Mouse (Mus musculus): ENCODE results near the gene Sema3g. TPM values are rescaled to one million over a fixed set of nuclear protein-coding genes. Genes with fewer than 3 reads are reported as not detected.

The Sema3g gene
- total RNA-seq (2021) (10 to 100 TPM in 1 of 2 experiments, 1 to 10 TPM in 1; 5.2 to 11.2 TPM), polyA plus RNA-seq (2012; rRNA removed) (8.7 and 10.9 TPM in 2 replicates)
- long read RNA-seq, full-length matches to known transcripts, result 1 of 2 reads
- long read RNA-seq, partial matches to known transcripts, result 0 of 2 reads
- long read RNA-seq, other reads (novel, unspliced or antisense), result 1 of 2 reads

- DNase-seq, result peak; percentile 65
Measured at GRCm38 (mm10) chr14:31217666-31218065, at the start of gene Sema3g. Gene Sema3g, plus strand, starts transcription at chr14:31217860.

- peak; percentile 63 for DNase-seq
Measured at GRCm38 (mm10) chr14:31168425-31168824, 49.2 kb upstream of the Sema3g start, which contains the start of gene Stab1. Gene Stab1, minus strand, starts transcription at chr14:31168641.

- no peak for DNase-seq
Measured at GRCm38 (mm10) chr14:31169508-31169907, 48.2 kb upstream of the Sema3g start.

- no peak for DNase-seq
Measured at GRCm38 (mm10) chr14:31170963-31171362, 46.7 kb upstream of the Sema3g start.

GRCm38 (mm10) chr14:31171386-31171785, 46.3 kb upstream of the Sema3g start:
- DNase-seq, result no peak

GRCm38 (mm10) chr14:31171821-31172220, 45.8 kb upstream of the Sema3g start:
- DNase-seq, result no peak

- peak; percentile 67 for DNase-seq
Measured at GRCm38 (mm10) chr14:31172781-31173455, 44.7 kb upstream of the Sema3g start.

GRCm38 (mm10) chr14:31173537-31173936, 44.1 kb upstream of the Sema3g start:
- DNase-seq, result no peak

- DNase-seq, result no peak
Measured at GRCm38 (mm10) chr14:31177287-31177686, 40.4 kb upstream of the Sema3g start.

- no peak for DNase-seq
Measured at GRCm38 (mm10) chr14:31177715-31178114, 39.9 kb upstream of the Sema3g start.

GRCm38 (mm10) chr14:31179677-31180365, 37.8 kb upstream of the Sema3g start:
- no peak for DNase-seq

- DNase-seq, result no peak
Measured at GRCm38 (mm10) chr14:31181512-31181911, 36.1 kb upstream of the Sema3g start.

- DNase-seq, result no peak
Measured at GRCm38 (mm10) chr14:31182786-31183290, 34.8 kb upstream of the Sema3g start.

GRCm38 (mm10) chr14:31183541-31183940, 34.1 kb upstream of the Sema3g start:
- DNase-seq, result no peak

GRCm38 (mm10) chr14:31184195-31184594, 33.5 kb upstream of the Sema3g start:
- DNase-seq, result no peak

- peak; percentile 77 for DNase-seq
Measured at GRCm38 (mm10) chr14:31186656-31187055, 31.0 kb upstream of the Sema3g start.

- no peak for DNase-seq
Measured at GRCm38 (mm10) chr14:31188771-31189181, 28.9 kb upstream of the Sema3g start.

- no peak for DNase-seq
Measured at GRCm38 (mm10) chr14:31189348-31189747, 28.3 kb upstream of the Sema3g start.

- no peak for DNase-seq
Measured at GRCm38 (mm10) chr14:31191936-31192335, 25.7 kb upstream of the Sema3g start.

GRCm38 (mm10) chr14:31193791-31194190, 23.9 kb upstream of the Sema3g start:
- DNase-seq, result no peak

- no peak for DNase-seq
Measured at GRCm38 (mm10) chr14:31194441-31194840, 23.2 kb upstream of the Sema3g start.

- peak; percentile 91 for DNase-seq
Measured at GRCm38 (mm10) chr14:31194891-31195513, 22.7 kb upstream of the Sema3g start.
